Mouse (Mus musculus): Measurements from ENCODE around the gene Pim1. TPM values are rescaled to one million over a fixed set of nuclear protein-coding genes. Genes with fewer than 3 reads are reported as not detected.
"Not testable (repeated sequence)": the region's sequence is repeated elsewhere in the genome, so short reads cannot be mapped to it uniquely, and the experiment has no call there.

The Pim1 gene
- 1 to 10 TPM; 6.8 to 7.4 TPM for total RNA-seq (2021)

- DNase-seq (ENCODE audit: low spot score in 2 of 2), result peak; percentile 28 to 46
- intact Hi-C loops (cut with DNase I), result loop anchor here (1.0 to 5.0 kb wide), 3 partner anchors 54 to 224 kb away; partner anchors contain the start of gene BC004004
These were observed at the start of gene Pim1 for GRCm38 (mm10) chr17:29490713-29491581. TSS of gene Pim1 (plus strand) at chr17:29490753.

GRCm38 (mm10) chr17:29441562-29441961 lies 49.0 kb upstream of the Pim1 start:
- DNase-seq (ENCODE audit: low spot score in 2 of 2), result no peak
- intact Hi-C loops (cut with DNase I), result no loop called here

- no peak for DNase-seq (ENCODE audit: low spot score in 2 of 2)
- intact Hi-C loops (cut with DNase I), result no loop called here
These were observed 48.4 kb upstream of the Pim1 start for GRCm38 (mm10) chr17:29442131-29442557.

GRCm38 (mm10) chr17:29443724-29444123 lies 46.8 kb upstream of the Pim1 start:
- no peak for DNase-seq (ENCODE audit: low spot score in 2 of 2)
- intact Hi-C loops (cut with DNase I), result no loop called here

GRCm38 (mm10) chr17:29445072-29445471 lies 45.5 kb upstream of the Pim1 start:
- no peak for DNase-seq (ENCODE audit: low spot score in 2 of 2)
- intact Hi-C loops (cut with DNase I), result no loop called here

- intact Hi-C loops (cut with DNase I), result no loop called here
- DNase-seq (ENCODE audit: low spot score in 2 of 2), result no peak
These were observed 43.2 kb upstream of the Pim1 start for GRCm38 (mm10) chr17:29447323-29447722.

GRCm38 (mm10) chr17:29448055-29448454 lies 42.5 kb upstream of the Pim1 start:
- DNase-seq (ENCODE audit: low spot score in 2 of 2), result no peak
- intact Hi-C loops (cut with DNase I), result no loop called here

- no peak for DNase-seq (ENCODE audit: low spot score in 2 of 2)
- intact Hi-C loops (cut with DNase I), result no loop called here
These were observed 42.0 kb upstream of the Pim1 start for GRCm38 (mm10) chr17:29448561-29448960.

- DNase-seq (ENCODE audit: low spot score in 2 of 2), result no peak
- intact Hi-C loops (cut with DNase I), result no loop called here
These were observed 39.4 kb upstream of the Pim1 start for GRCm38 (mm10) chr17:29450899-29451840.

GRCm38 (mm10) chr17:29451841-29452210 lies 38.7 kb upstream of the Pim1 start:
- no peak for DNase-seq (ENCODE audit: low spot score in 2 of 2)
- intact Hi-C loops (cut with DNase I), result no loop called here

- intact Hi-C loops (cut with DNase I); DNase-seq (ENCODE audit: low spot score in 2 of 2): not testable (repeated sequence)
These were observed 36.4 kb upstream of the Pim1 start for GRCm38 (mm10) chr17:29454119-29454518.

- DNase-seq (ENCODE audit: low spot score in 2 of 2), result no peak
- intact Hi-C loops (cut with DNase I), result no loop called here
These were observed 35.0 kb upstream of the Pim1 start for GRCm38 (mm10) chr17:29455411-29456120.

- DNase-seq (ENCODE audit: low spot score in 2 of 2), result no peak
- intact Hi-C loops (cut with DNase I), result no loop called here
These were observed 34.1 kb upstream of the Pim1 start for GRCm38 (mm10) chr17:29456476-29456875.

- intact Hi-C loops (cut with DNase I), result no loop called here
- no peak for DNase-seq (ENCODE audit: low spot score in 2 of 2)
These were observed 33.6 kb upstream of the Pim1 start for GRCm38 (mm10) chr17:29456926-29457325.

GRCm38 (mm10) chr17:29457795-29458560 lies 32.6 kb upstream of the Pim1 start:
- no peak for DNase-seq (ENCODE audit: low spot score in 2 of 2)
- intact Hi-C loops (cut with DNase I), result no loop called here

- intact Hi-C loops (cut with DNase I), result no loop called here
- DNase-seq (ENCODE audit: low spot score in 2 of 2), result peak in 1 of 2 experiments; percentile 18
These were observed 31.0 kb upstream of the Pim1 start for GRCm38 (mm10) chr17:29459321-29460118.

- no peak for DNase-seq (ENCODE audit: low spot score in 2 of 2)
- intact Hi-C loops (cut with DNase I), result no loop called here
These were observed 30.4 kb upstream of the Pim1 start for GRCm38 (mm10) chr17:29460119-29460505.

GRCm38 (mm10) chr17:29463627-29464026 lies 26.9 kb upstream of the Pim1 start:
- DNase-seq (ENCODE audit: low spot score in 2 of 2), result no peak
- intact Hi-C loops (cut with DNase I), result no loop called here
